Mouse (Mus musculus) olfactory bulb, adult 2 months (tissue): Measurements from ENCODE around the gene Spats2. TPM values are rescaled to one million over a fixed set of nuclear protein-coding genes. Genes with fewer than 3 reads are reported as not detected.

Source experiments
- H3K27ac ChIP-seq: fragments of 200-500 bp; 2 replicates; pipeline ENCODE4 v1.5.1; 2012; ENCODE audit warnings: low read depth, low read length; ENCODE audit not compliant: insufficient read depth
- H3K4me1 ChIP-seq: fragments of 200-500 bp; 2 replicates; pipeline ENCODE4 v1.6.1; 2012; ENCODE audit warnings: low read length; ENCODE audit not compliant: control insufficient read depth, insufficient read depth
- H3K4me3 ChIP-seq: fragments of 200-500 bp; 2 replicates; pipeline ENCODE4 v1.5.1; 2012; ENCODE audit warnings: mild to moderate bottlenecking, low read depth, low read length, moderate library complexity; ENCODE audit not compliant: insufficient read depth
- CTCF ChIP-seq: fragments of 200-500 bp; IDR thresholded peaks from 2 replicates; pipeline ENCODE4 v1.5.1; 2012; ENCODE audit warnings: low read depth, mild to moderate bottlenecking, low read length, moderate library complexity; ENCODE audit not compliant: insufficient read depth
- POLR2A ChIP-seq: fragments of 200-500 bp; IDR thresholded peaks from 2 replicates; pipeline ENCODE4 v1.6.1; 2012; ENCODE audit warnings: mild to moderate bottlenecking, low read depth, low read length, moderate library complexity; ENCODE audit not compliant: insufficient read depth
- WGBS: fragments of 180-500 bp; shearing (Covaris S2); methylation state at CpG from one replicate; pipeline ENCODE4 v1.1.7; 2018; 5-methylcytosine and 5-hydroxymethylcytosine counted together
- polyA plus RNA-seq: library from polyadenylated mRNA; stranded (reverse); fragments of >200 nt; gene quantifications from 2 replicates; pipeline ENCODE4 v1.2.4, GENCODE M21; 2012; ENCODE audit warnings: low replicate concordance; ENCODE audit not compliant: missing spikeins, insufficient read depth, insufficient read length

Spats2 gene
- polyA plus RNA-seq, 1 experiment: not detected

DNA sequence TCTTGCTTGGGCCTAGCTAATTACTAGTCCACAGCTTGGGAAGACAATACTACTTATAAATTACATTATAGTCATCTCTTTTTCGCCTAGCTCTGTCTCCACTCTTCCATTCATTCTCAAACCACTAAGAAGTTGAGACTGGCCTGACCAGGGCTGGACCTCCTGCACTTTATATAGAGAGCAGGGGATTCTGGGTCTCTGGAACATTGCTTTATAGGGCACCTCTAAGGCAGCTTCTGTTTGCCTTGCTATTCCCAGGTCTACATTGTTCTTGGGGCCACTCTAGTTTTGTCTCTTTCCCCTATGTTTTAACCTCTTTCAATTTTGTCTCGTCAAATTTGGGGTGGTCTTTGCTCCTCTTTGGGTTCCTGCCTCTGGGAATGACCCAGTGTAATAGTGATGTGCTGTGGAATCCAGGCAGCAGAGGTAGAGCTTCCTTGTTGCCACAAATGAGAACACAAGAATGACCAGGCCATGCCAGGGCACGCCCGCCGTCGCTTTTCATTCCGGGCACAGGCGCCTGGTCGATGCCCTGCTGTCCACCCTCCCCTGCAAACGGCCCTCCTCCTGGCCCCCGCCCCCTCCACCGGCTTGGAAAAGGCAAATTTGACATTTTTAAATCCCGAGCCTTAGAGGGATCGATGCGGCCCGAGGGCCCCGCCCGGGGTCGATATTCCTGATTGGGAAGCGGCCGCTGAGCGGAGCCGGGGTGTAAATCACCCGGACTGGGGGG lies 29.5 kb upstream of the Spats2 start:
- no peak overlapping the region for H3K4me3 ChIP-seq
- WGBS: 34% methylated on average over 24 of the region's 24 CpGs
- TF ChIP-seq CTCF (no peak), POLR2A (no peak)
- H3K27ac ChIP-seq: no peak overlapping the region
- peaks cover 41% of the 10 kb centered on the region for H3K4me1 ChIP-seq

DNA sequence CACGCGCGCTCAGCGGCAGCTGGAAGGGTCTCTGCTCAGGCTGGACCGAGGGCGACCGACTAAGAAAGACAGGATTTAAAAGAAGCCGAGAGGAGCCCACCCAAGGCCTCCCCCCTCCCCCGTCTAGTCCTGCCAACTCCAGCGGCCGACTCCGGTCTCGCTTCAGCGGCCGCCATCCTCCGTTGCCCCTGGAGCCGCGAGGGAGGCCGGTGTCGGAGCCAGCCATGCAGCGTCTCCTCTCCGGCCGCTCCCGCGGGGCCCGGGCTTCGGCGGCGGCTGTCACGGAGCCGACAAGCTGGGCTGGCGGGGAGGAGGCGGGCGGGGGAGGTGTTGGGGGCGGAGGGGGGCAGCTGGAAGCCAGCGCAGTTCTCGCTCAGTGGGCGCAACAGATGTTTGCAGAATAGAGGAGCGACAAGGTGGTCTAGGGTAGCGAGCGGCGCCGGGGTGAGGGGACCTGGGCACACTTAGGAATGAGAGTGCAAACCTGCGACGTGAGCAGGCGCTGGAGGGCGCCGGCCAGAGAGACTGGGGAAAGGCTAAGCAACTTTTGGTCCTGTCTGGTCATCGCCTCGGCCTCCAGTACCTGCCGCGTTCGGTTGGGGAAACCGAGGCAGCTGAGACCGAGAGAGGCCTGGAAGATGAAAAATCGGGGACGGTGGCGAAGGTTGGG lies 28.8 kb upstream of the Spats2 start:
- no peak overlapping the region for H3K27ac ChIP-seq
- H3K4me1 ChIP-seq: peaks cover 41% of the 10 kb centered on the region
- peak overlapping the region; percentile 32 for H3K4me3 ChIP-seq
- TF ChIP-seq POLR2A: no peak
- WGBS: 2% methylated on average over 57 of the region's 58 CpGs

DNA sequence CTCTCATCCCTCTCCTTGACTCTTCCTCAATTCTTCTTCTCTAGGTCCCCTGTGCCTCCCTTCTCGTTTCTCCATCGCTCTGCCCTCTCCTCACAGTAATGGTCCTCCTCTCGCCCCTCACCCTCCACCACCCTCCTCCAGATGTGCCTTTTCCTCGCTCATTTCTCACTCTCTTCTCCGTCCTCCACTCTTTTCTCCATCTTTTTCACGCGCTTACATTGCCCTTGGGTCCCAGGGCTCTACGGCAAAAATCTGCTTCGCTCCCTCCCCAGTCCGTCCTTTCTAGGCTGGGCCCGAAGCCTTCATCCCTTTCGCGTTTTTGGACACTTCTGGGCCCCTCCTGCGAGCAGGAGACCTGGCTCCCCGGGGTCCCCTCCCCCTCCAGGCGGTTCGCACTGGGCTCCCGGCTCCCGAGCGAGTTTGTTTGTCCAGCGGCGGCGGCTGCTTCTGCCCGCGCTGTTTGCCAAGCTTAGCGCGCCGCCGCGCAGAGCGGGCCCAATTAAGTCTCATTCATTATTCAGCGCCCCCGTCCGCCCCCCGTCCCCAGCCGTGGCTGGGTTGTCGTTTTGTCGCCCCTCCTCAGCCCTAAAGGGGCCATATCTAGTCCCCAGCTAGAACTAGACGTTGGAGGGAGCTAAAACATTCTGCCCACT lies 27.8 kb upstream of the Spats2 start:
- peaks cover 39% of the 10 kb centered on the region for H3K4me1 ChIP-seq
- 2% methylated on average over 39 of the region's 39 CpGs for WGBS
- H3K27ac ChIP-seq: no peak overlapping the region
- TF ChIP-seq POLR2A (no peak), CTCF (no peak)
- H3K4me3 ChIP-seq: peak overlapping the region; percentile 33

- Histone ChIP-seq H3K4me3 (0 out of 2 replicates have a peak overlapping the region, but pooled peaks have one; percentile 33), H3K4me1 (peaks cover 34% of the 10 kb centered on the region), H3K27ac (no peak overlapping the region)
- WGBS: 14% methylated on average over 9 of the region's 9 CpGs
- no peak for TF ChIP-seq POLR2A
Measured at GRCm38 (mm10) chr15:99098493-99098861, 27.2 kb upstream of the Spats2 start.

DNA sequence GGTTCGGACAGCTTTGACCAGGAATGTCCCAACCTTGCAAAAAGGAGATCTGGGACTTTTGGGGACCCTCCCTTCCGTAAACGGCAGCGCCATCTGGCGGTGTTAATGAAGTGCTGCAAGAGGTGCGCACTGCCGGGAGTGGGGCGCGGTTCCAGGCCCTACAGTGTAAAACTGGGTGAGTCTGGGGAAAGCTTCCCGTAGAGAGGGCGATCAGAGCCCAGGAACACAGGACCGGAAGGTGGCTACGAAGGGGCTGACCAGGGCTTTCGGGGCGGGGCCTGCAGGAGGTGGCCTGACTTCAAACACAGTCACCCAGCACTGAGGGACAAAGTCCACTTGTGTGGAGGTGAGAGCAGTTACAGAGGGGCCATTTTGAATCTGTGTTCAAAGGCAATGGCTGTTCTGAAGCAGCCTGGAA lies 26.6 kb upstream of the Spats2 start:
- no peak for TF ChIP-seq POLR2A
- peak; percentile 76 for TF ChIP-seq CTCF
- Histone ChIP-seq H3K27ac (no peak overlapping the region), H3K4me3 (no peak overlapping the region), H3K4me1 (peaks cover 29% of the 10 kb centered on the region)
- WGBS: 4% methylated on average over 15 of the region's 15 CpGs

DNA sequence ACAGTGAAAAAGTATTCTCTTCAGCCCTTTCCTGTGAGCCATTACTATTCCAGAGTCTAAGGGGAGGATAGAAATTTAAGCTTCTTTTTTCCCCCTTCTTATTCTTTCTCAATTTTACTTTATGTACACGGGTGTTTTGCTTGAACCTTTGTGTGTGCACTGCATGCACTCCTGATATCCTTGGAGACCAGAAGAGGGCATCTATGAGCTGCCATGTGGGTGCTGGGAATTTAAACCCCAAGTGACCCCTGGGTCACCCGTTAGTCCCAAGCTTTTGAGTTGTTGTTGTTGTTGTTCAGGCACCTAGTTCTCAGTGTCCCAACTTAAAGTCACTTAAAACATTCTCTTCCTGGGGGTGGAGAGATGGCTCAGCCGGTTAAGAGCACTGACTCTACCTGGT lies 25.7 kb upstream of the Spats2 start:
- Histone ChIP-seq H3K4me3 (no peak overlapping the region), H3K4me1 (peaks cover 25% of the 10 kb centered on the region), H3K27ac (no peak overlapping the region)
- no peak for TF ChIP-seq POLR2A
- TF ChIP-seq CTCF: no peak
- 57% methylated on average over 3 of the region's 3 CpGs for WGBS

DNA sequence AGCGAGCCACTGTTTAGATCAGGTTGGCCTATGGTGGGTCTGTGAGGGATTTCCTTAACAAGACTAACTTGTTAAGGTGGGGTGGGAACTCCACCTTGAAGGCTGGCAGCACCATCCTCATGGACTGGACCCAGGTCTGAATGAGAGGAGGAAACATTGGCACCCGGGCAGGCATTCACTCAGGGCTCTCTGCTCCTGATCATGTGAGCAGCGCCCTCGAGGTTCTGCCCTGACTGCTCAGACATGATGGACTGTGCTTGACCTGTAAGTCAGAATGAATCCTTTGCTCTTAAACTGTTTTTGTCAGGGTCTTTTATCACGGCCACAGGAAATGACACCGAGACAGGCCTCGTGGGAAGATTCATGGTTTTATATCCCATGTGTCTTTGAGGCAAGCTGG lies 20.5 kb upstream of the Spats2 start:
- H3K4me3 ChIP-seq: no peak overlapping the region
- H3K4me1 ChIP-seq: no peaks in the 10 kb centered on the region
- WGBS: 84% methylated on average over 7 of the region's 7 CpGs
- TF ChIP-seq CTCF: no peak
- TF ChIP-seq POLR2A: no peak
- H3K27ac ChIP-seq: no peak overlapping the region

GRCm38 (mm10) chr15:99107866-99108265 lies 17.9 kb upstream of the Spats2 start:
- Histone ChIP-seq H3K4me1 (no peaks in the 10 kb centered on the region), H3K4me3 (no peak overlapping the region), H3K27ac (no peak overlapping the region)
- WGBS: 87% methylated on average over 3 of the region's 3 CpGs
- no peak for TF ChIP-seq CTCF
- TF ChIP-seq POLR2A: no peak

GRCm38 (mm10) chr15:99111139-99111538 lies 14.6 kb upstream of the Spats2 start:
- Histone ChIP-seq H3K4me3 (no peak overlapping the region), H3K27ac (no peak overlapping the region), H3K4me1 (peaks cover 4% of the 10 kb centered on the region; the same call in 1 of the 2 replicates)
- no peak for TF ChIP-seq POLR2A
- TF ChIP-seq CTCF: no peak
- 92% methylated on average over 3 of the region's 3 CpGs for WGBS
